Mouse (Mus musculus): ENCODE measurements around the gene Eprs. TPM values are rescaled to one million over a fixed set of nuclear protein-coding genes. Genes with fewer than 3 reads are reported as not detected.
A peak's percentile ranks its signal among the peaks of the same experiment; 100 is the strongest.

Gene Eprs
- polyA plus RNA-seq, 1 experiment from 2014 or later = 76.7 TPM

- H3K27ac ChIP-seq (replicated peaks) = peak overlapping the region; percentile 97
- H3K9me3 ChIP-seq (replicated peaks) = no peaks in the 10 kb centered on the region
- peaks cover 64% of the 10 kb centered on the region for H3K4me1 ChIP-seq (replicated peaks)
- H3K4me3 ChIP-seq (replicated peaks) = no peak overlapping the region
- H3K27me3 ChIP-seq = peaks cover 16% of the 10 kb centered on the region
- H3K4me2 ChIP-seq = peak overlapping the region; percentile 73
- H3K9ac ChIP-seq = peak overlapping the region; percentile 14; the same call in 1 of the 2 replicates
- WGBS (ENCODE audit: insufficient replicate concordance) = 72% methylated on average over 8 of the region's 8 CpGs
- ATAC-seq (ENCODE audit: insufficient read depth) = no peak
- peaks cover 2% of the 10 kb centered on the region; the same call in 1 of the 2 replicates for H3K36me3 ChIP-seq (replicated peaks)
Measured at GRCm38 (mm10) chr1:185451077-185451476, 88.2 kb downstream of the Eprs start.

- peak overlapping the region; percentile 97 for H3K27ac ChIP-seq (replicated peaks)
- H3K27me3 ChIP-seq = peaks cover 17% of the 10 kb centered on the region
- H3K4me1 ChIP-seq (replicated peaks) = peaks cover 67% of the 10 kb centered on the region
- H3K4me2 ChIP-seq = peak overlapping the region; percentile 73
- no peak overlapping the region for H3K4me3 ChIP-seq (replicated peaks)
- H3K9ac ChIP-seq = peak overlapping the region; percentile 14
- H3K9me3 ChIP-seq (replicated peaks) = no peaks in the 10 kb centered on the region
- WGBS (ENCODE audit: insufficient replicate concordance) = 40% methylated on average over 3 of the region's 3 CpGs
- no peak for ATAC-seq (ENCODE audit: insufficient read depth)
- peaks cover 7% of the 10 kb centered on the region for H3K36me3 ChIP-seq (replicated peaks)
Measured at GRCm38 (mm10) chr1:185451495-185451894, 88.7 kb downstream of the Eprs start.

GRCm38 (mm10) chr1:185452461-185452860 is 89.6 kb downstream of the Eprs start:
- peak overlapping the region; percentile 97 for H3K27ac ChIP-seq (replicated peaks)
- WGBS (ENCODE audit: insufficient replicate concordance) = 39% methylated on average over 6 of the region's 6 CpGs

GRCm38 (mm10) chr1:185454144-185454543 is 91.3 kb downstream of the Eprs start:
- Histone ChIP-seq H3K36me3 (replicated peaks) (peaks cover 31% of the 10 kb centered on the region), H3K4me3 (replicated peaks) (peak overlapping the region; percentile 92), H3K27ac (replicated peaks) (peak overlapping the region; percentile 97), H3K9me3 (replicated peaks) (no peaks in the 10 kb centered on the region), H3K4me2 (peak overlapping the region; percentile 73), H3K4me1 (replicated peaks) (peaks cover 85% of the 10 kb centered on the region), H3K27me3 (peaks cover 17% of the 10 kb centered on the region), H3K9ac (peak overlapping the region; percentile 65)
- WGBS (ENCODE audit: insufficient replicate concordance) = 27% methylated on average over 4 of the region's 4 CpGs
- peak; percentile 1; the same call in 1 of the 2 replicates for ATAC-seq (ENCODE audit: insufficient read depth)

More at GRCm38 (mm10) chr1:185452461-185452860, 89.6 kb downstream of the Eprs start:
- peaks cover 16% of the 10 kb centered on the region for H3K36me3 ChIP-seq (replicated peaks)
- H3K9me3 ChIP-seq (replicated peaks) = no peaks in the 10 kb centered on the region
- peaks cover 76% of the 10 kb centered on the region for H3K4me1 ChIP-seq (replicated peaks)
- no peak overlapping the region for H3K4me3 ChIP-seq (replicated peaks)
- H3K4me2 ChIP-seq = peak overlapping the region; percentile 73
- H3K9ac ChIP-seq = peak overlapping the region; percentile 14
- no peak for ATAC-seq (ENCODE audit: insufficient read depth)
- H3K27me3 ChIP-seq = peaks cover 17% of the 10 kb centered on the region

GRCm38 (mm10) chr1:185454575-185454954 is 91.7 kb downstream of the Eprs start, which contains the start of gene Slc30a10:
Slc30a10 (plus strand) TSS chr1:185454848.
- Histone ChIP-seq H3K4me3 (replicated peaks) (peak within 1 kb of the TSS; percentile 92), H3K27me3 (peaks cover 17% of the 10 kb centered on the region), H3K9me3 (replicated peaks) (no peaks in the 10 kb centered on the region), H3K36me3 (replicated peaks) (peaks cover 35% of the 10 kb centered on the region), H3K9ac (peak within 1 kb of the TSS; percentile 97), H3K4me2 (peak within 1 kb of the TSS; percentile 73), H3K4me1 (replicated peaks) (peaks cover 85% of the 10 kb centered on the region), H3K27ac (replicated peaks) (peak within 1 kb of the TSS; percentile 97)
- WGBS (ENCODE audit: insufficient replicate concordance) = 2% methylated on average over 18 of the region's 18 CpGs
- peak; percentile 97 for ATAC-seq (ENCODE audit: insufficient read depth)

- Histone ChIP-seq H3K27me3 (peaks cover 17% of the 10 kb centered on the region), H3K9ac (peak overlapping the region; percentile 97), H3K27ac (replicated peaks) (peak overlapping the region; percentile 97), H3K36me3 (replicated peaks) (peaks cover 41% of the 10 kb centered on the region), H3K9me3 (replicated peaks) (no peaks in the 10 kb centered on the region), H3K4me3 (replicated peaks) (peak overlapping the region; percentile 92), H3K4me1 (replicated peaks) (peaks cover 85% of the 10 kb centered on the region), H3K4me2 (peak overlapping the region; percentile 73)
- WGBS (ENCODE audit: insufficient replicate concordance) = under 1% methylated on average over 70 of the region's 71 CpGs
- peak; percentile 3; the same call in 1 of the 2 replicates for ATAC-seq (ENCODE audit: insufficient read depth)
Measured at GRCm38 (mm10) chr1:185454955-185455701, 92.3 kb downstream of the Eprs start.

GRCm38 (mm10) chr1:185456327-185456726 is 93.5 kb downstream of the Eprs start:
- 49% methylated on average over 9 of the region's 9 CpGs for WGBS (ENCODE audit: insufficient replicate concordance)
- peak overlapping the region; percentile 92 for H3K4me3 ChIP-seq (replicated peaks)
- peaks cover 17% of the 10 kb centered on the region for H3K27me3 ChIP-seq
- H3K27ac ChIP-seq (replicated peaks) = peak overlapping the region; percentile 97
- peaks cover 53% of the 10 kb centered on the region for H3K36me3 ChIP-seq (replicated peaks)
- peaks cover 85% of the 10 kb centered on the region for H3K4me1 ChIP-seq (replicated peaks)
- ATAC-seq (ENCODE audit: insufficient read depth) = no peak
- no peaks in the 10 kb centered on the region for H3K9me3 ChIP-seq (replicated peaks)
- peak overlapping the region; percentile 97 for H3K9ac ChIP-seq
- peak overlapping the region; percentile 73 for H3K4me2 ChIP-seq

- Histone ChIP-seq H3K9me3 (replicated peaks) (no peaks in the 10 kb centered on the region), H3K4me2 (peak overlapping the region; percentile 73), H3K36me3 (replicated peaks) (peaks cover 90% of the 10 kb centered on the region), H3K9ac (peak overlapping the region; percentile 37; the same call in 1 of the 2 replicates), H3K4me1 (replicated peaks) (peaks cover 85% of the 10 kb centered on the region), H3K27ac (replicated peaks) (peak overlapping the region; percentile 76), H3K27me3 (peaks cover 10% of the 10 kb centered on the region), H3K4me3 (replicated peaks) (peak overlapping the region; percentile 92)
- no peak for ATAC-seq (ENCODE audit: insufficient read depth)
- WGBS (ENCODE audit: insufficient replicate concordance) = 84% methylated on average over 5 of the region's 5 CpGs
Measured at GRCm38 (mm10) chr1:185460096-185460495, 97.3 kb downstream of the Eprs start.

GRCm38 (mm10) chr1:185462889-185463288 is 100.0 kb downstream of the Eprs start:
- no peak overlapping the region for H3K9ac ChIP-seq
- H3K9me3 ChIP-seq (replicated peaks) = no peaks in the 10 kb centered on the region
- H3K27ac ChIP-seq (replicated peaks) = peak overlapping the region; percentile 25; the same call in 1 of the 2 replicates
- no peak overlapping the region for H3K4me3 ChIP-seq (replicated peaks)
- no peaks in the 10 kb centered on the region for H3K27me3 ChIP-seq
- peaks cover 99% of the 10 kb centered on the region for H3K36me3 ChIP-seq (replicated peaks)
- H3K4me1 ChIP-seq (replicated peaks) = peaks cover 94% of the 10 kb centered on the region
- WGBS (ENCODE audit: insufficient replicate concordance) = 74% methylated on average over 5 of the region's 5 CpGs
- ATAC-seq (ENCODE audit: insufficient read depth) = no peak
- H3K4me2 ChIP-seq = peak overlapping the region; percentile 73; the same call in 1 of the 2 replicates

GRCm38 (mm10) chr1:185469551-185470021 is 106.7 kb downstream of the Eprs start:
- Histone ChIP-seq H3K27ac (replicated peaks) (peak overlapping the region; percentile 100), H3K4me3 (replicated peaks) (peak overlapping the region; percentile 30), H3K27me3 (no peaks in the 10 kb centered on the region), H3K4me2 (peak overlapping the region; percentile 69), H3K36me3 (replicated peaks) (peaks cover 46% of the 10 kb centered on the region), H3K4me1 (replicated peaks) (peaks cover 97% of the 10 kb centered on the region), H3K9ac (peak overlapping the region; percentile 63), H3K9me3 (replicated peaks) (no peaks in the 10 kb centered on the region)
- peak; percentile 79 for ATAC-seq (ENCODE audit: insufficient read depth)
- WGBS (ENCODE audit: insufficient replicate concordance) = 18% methylated on average over 8 of the region's 8 CpGs

- peak; percentile 88 for ATAC-seq (ENCODE audit: insufficient read depth)
- peaks cover 21% of the 10 kb centered on the region for H3K36me3 ChIP-seq (replicated peaks)
- no peaks in the 10 kb centered on the region for H3K9me3 ChIP-seq (replicated peaks)
- H3K9ac ChIP-seq = peak overlapping the region; percentile 63
- 15% methylated on average over 8 of the region's 8 CpGs for WGBS (ENCODE audit: insufficient replicate concordance)
- no peaks in the 10 kb centered on the region for H3K27me3 ChIP-seq
- H3K27ac ChIP-seq (replicated peaks) = peak overlapping the region; percentile 100
- H3K4me3 ChIP-seq (replicated peaks) = peak overlapping the region; percentile 36
- H3K4me1 ChIP-seq (replicated peaks) = peaks cover 92% of the 10 kb centered on the region
- peak overlapping the region; percentile 69 for H3K4me2 ChIP-seq
Measured at GRCm38 (mm10) chr1:185472025-185472720, 109.3 kb downstream of the Eprs start.

All from liver, embryonic 15.5 days (tissue).